Mouse (Mus musculus) frontal cortex, postnatal 10 days (tissue): Measurements from ENCODE around the gene Gm20869.
"Not testable (repeated sequence)": the region's sequence is repeated elsewhere in the genome, so short reads cannot be mapped to it uniquely, and the experiment has no call there.

Source experiments
- DNase-seq, 2 experiments: peaks; one replicate each; pipeline ENCODE4 v3.0.0; 2022; ENCODE audit warnings: low spot score in 2 of 2, mixed read lengths in 1 of 2

The Gm20869 gene

GRCm38 (mm10) chrY:71469149-71469548 is at the start of gene Gm20869:
Gene Gm20869, plus strand, starts transcription at chrY:71469449.
- not testable (repeated sequence) for DNase-seq
